Mouse (Mus musculus) left cerebral cortex, postnatal 10 days (tissue): ENCODE data around the gene Vmn1r85. TPM values are rescaled to one million over a fixed set of nuclear protein-coding genes. Genes with fewer than 3 reads are reported as not detected.
A peak's percentile ranks its signal among the peaks of the same experiment; 100 is the strongest.

Experiments used
- DNase-seq, 2 experiments: peaks; one replicate each; pipeline ENCODE4 v3.0.0; 2021 to 2022; ENCODE audit warnings: low spot score in 2 of 2, mixed read lengths in 1 of 2; ENCODE audit errors: extremely low spot score in 1 of 2
- intact Hi-C: fragments of 180-260 bp; cut with DNase I; formaldehyde crosslinking; loops from one replicate; pipeline ENCODE4 v1.15.1; 2025
- total RNA-seq, 2 experiments: library from RNA; stranded (reverse); gene quantifications; 2 replicates each; pipeline ENCODE4 v1.2.3; 2021

Vmn1r85 gene
- total RNA-seq, 2 experiments from 2014 or later = 0.06 TPM; not detected in 1

- intact Hi-C loops = loop anchor here (5.0 kb wide), 1 partner anchor 35 kb away; no protein-coding TSS in a partner anchor
- DNase-seq = no peak
Observed at GRCm38 (mm10) chr7:13042511-13042910, 52.5 kb downstream of the Vmn1r85 start.

DNA sequence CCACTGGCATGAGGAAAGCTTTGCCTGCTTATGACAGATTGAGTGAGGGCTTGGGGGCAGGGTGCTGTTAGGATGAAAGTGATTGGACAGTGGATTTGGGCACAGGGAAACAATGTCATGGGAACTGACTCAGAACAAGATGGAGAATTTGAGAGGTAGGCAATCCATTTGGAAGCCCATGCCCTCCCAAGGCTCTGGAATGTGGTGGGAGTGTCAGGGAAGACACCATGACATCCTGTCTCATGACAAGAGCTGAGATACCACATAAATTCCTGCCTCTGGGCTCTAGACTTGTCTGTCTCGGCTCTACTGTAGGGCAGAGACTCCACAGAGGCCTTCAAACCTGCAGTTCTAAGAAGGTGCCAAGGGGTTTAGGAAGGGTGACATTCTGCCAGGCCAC is 53.7 kb downstream of the Vmn1r85 start:
- DNase-seq = no peak
- intact Hi-C loops = loop anchor here (5.0 kb wide), 1 partner anchor 34 kb away; no protein-coding TSS in a partner anchor

DNA sequence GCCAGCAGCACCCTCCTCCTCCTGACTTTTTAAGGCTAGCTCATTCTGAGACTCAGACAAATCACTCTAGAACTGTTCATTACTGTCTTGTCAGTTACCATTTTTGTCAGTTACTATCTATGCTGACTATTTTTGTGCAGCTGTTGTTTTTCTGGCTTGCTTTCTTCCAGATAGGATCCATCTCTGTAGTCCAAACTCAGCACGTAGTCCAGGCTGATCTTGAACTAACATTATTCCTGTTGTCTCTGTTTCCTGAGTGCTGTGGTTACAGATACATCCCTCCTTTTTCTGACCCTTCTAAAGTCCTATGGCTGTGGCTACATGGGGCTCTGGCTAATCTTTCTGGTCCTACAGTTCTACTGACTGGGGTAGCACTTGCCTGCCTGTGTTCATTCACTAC is 55.8 kb downstream of the Vmn1r85 start:
- DNase-seq = peak in 1 of 2 experiments; percentile 5
- intact Hi-C loops = no loop called here

- intact Hi-C loops = no loop called here
- DNase-seq = peak in 1 of 2 experiments; percentile 68
Observed at GRCm38 (mm10) chr7:13038621-13039169, 56.3 kb downstream of the Vmn1r85 start.

GRCm38 (mm10) chr7:13037901-13038555 is 56.9 kb downstream of the Vmn1r85 start, which contains the start of gene Ube2m:
Gene Ube2m, minus strand, starts transcription at chr7:13038275.
- intact Hi-C loops = no loop called here
- peak; percentile 99 to 100 for DNase-seq

GRCm38 (mm10) chr7:13037366-13037765 is 57.6 kb downstream of the Vmn1r85 start:
- intact Hi-C loops = no loop called here
- no peak for DNase-seq

DNA sequence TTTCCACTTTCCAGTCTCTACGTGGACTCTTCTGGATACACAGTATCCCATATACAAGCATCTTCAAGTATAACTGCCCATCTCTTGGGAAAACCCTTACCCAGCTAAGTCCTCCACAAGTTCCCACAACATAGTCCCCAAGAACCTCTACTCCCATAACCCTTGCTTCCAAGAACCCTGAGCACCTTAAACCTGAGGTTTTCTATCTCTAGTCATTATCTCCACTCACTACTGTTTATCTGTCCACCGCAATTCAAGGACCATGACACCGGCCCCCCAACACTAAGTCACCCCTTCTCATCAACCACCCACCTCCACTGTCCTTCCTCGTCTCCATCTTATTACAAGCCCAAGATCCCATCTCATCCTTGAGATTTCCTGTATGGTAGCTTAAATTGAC is 58.2 kb downstream of the Vmn1r85 start:
- no peak for DNase-seq
- intact Hi-C loops = no loop called here

- peak in 1 of 2 experiments; percentile 60 for DNase-seq
- intact Hi-C loops = no loop called here
Observed at GRCm38 (mm10) chr7:13035211-13035855, 59.6 kb downstream of the Vmn1r85 start.

- DNase-seq = peak; percentile 97 to 98
- intact Hi-C loops = no loop called here
Observed at GRCm38 (mm10) chr7:13034148-13034977, 60.6 kb downstream of the Vmn1r85 start, which contains the start of gene Chmp2a. Gene Chmp2a, minus strand, starts transcription at chr7:13034807.

DNA sequence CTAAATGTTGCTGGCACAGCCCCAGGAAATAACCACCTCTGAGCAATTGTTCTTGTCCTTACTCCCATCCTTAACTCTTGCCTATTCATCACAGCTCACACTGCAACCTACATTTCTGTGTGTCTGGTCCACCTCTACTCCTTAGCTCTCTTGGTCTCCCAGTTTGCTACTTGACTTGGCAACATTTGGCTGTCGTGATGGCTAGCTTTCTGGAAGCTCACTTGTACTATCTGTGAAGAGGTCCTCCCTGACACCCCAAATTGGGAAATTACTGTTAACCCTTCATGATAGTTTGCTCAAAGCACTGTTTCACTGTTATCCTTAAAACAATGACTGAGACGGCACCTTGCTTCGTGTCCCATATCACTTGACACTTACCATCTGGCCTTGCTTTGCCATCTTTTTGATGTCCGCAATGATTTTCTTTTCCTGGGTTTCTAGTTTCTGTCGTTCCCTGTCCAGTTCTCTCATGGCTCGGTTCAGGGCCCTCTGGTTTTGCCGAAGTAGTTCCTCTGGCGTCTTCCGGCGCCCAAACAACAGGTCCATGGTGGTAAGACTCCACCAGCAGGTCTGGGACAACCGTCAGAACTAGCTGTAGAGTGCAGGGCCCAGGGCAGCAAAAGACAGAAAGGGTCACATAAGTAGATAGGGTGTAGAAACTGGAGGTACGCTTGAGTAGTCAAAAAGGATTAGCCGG is 61.4 kb downstream of the Vmn1r85 start:
- DNase-seq = peak in 1 of 2 experiments; percentile 31
- intact Hi-C loops = no loop called here

Other genes with a start within 250 kb of the Vmn1r85 start
- gene Zfp128, start 214.0 kb downstream of the Vmn1r85 start, total RNA-seq = 1 to 10 TPM; 7.5 to 7.7 TPM
- 10 to 100 TPM; 11.2 to 12.3 TPM for gene Zscan22, start 197.4 kb downstream of the Vmn1r85 start, total RNA-seq
- gene Rps5, start 172.9 kb downstream of the Vmn1r85 start, total RNA-seq = 100 to 1,000 TPM; 507 to 513 TPM
- gene Rnf225, start 167.8 kb downstream of the Vmn1r85 start, total RNA-seq = 1 to 10 TPM; 1.3 to 1.6 TPM
- gene Zfp324, start 129.3 kb downstream of the Vmn1r85 start, total RNA-seq = 10 to 100 TPM; 15.3 to 16.7 TPM
- 1 to 10 TPM; 6.5 to 8.0 TPM for gene Zfp446, start 117.3 kb downstream of the Vmn1r85 start, total RNA-seq
- under 1 TPM in 1 of 2 experiments, not detected in 1; 0.20 TPM for gene Slc27a5, start 97.0 kb downstream of the Vmn1r85 start, total RNA-seq
- 100 to 1,000 TPM; 252 to 265 TPM for gene Trim28, start 96.1 kb downstream of the Vmn1r85 start, total RNA-seq
- 10 to 100 TPM; 31.3 to 32.1 TPM for gene Zbtb45, start 85.1 kb downstream of the Vmn1r85 start, total RNA-seq
- 100 to 1,000 TPM; 133 to 134 TPM for gene Chmp2a, start 60.4 kb downstream of the Vmn1r85 start, total RNA-seq
- gene Ube2m, start 56.9 kb downstream of the Vmn1r85 start, total RNA-seq = 100 to 1,000 TPM; 221 to 229 TPM
- gene Mzf1, start 40.4 kb downstream of the Vmn1r85 start, total RNA-seq = 10 to 100 TPM; 15.2 to 15.9 TPM
- not detected for gene Vmn1r86, start 24.7 kb upstream of the Vmn1r85 start, total RNA-seq
- gene Vmn1r87, start 45.0 kb upstream of the Vmn1r85 start, total RNA-seq = not detected
- under 1 TPM; 0.17 to 0.20 TPM for gene Vmn1r88, start 64.4 kb upstream of the Vmn1r85 start, total RNA-seq
- gene Vmn1r89, start 117.8 kb upstream of the Vmn1r85 start, total RNA-seq = not detected
- gene Lig1, start 182.1 kb upstream of the Vmn1r85 start, total RNA-seq = 10 to 100 TPM; 12.9 to 15.4 TPM
- gene Zswim9, start 183.5 kb upstream of the Vmn1r85 start, total RNA-seq = 10 to 100 TPM; 12.4 to 13.0 TPM
- under 1 TPM; 0.26 to 0.34 TPM for gene Pla2g4c, start 229.5 kb upstream of the Vmn1r85 start, total RNA-seq